Mouse (Mus musculus): ENCODE measurements around the gene Rprml. TPM values are rescaled to one million over a fixed set of nuclear protein-coding genes. Genes with fewer than 3 reads are reported as not detected.

Gene Rprml
- total RNA-seq (2014; rRNA removed): 10.6 and 11.8 TPM in 2 replicates
- 4.1 and 5.5 TPM in 2 replicates for polyA plus RNA-seq (2015; fragmentation: Nextera tagmentation; extraction: Ambion mirVana)

- Histone ChIP-seq H3K9ac (replicated peaks; ENCODE audit: low read length, poor library complexity, severe bottlenecking) (peak within 1 kb of the TSS; percentile 46), H3K4me1 (ENCODE audit: insufficient read depth, low read length) (no peaks in the 10 kb centered on the region), H3K4me3 (ENCODE audit: low read depth, low read length) (peak within 1 kb of the TSS; percentile 44), H3K27ac (ENCODE audit: low read depth, low read length) (no peak within 1 kb of the TSS), H3K4me2 (ENCODE audit: low read depth, low read length, poor library complexity, severe bottlenecking) (peak within 1 kb of the TSS; percentile 79), H3K27me3 (ENCODE audit: insufficient read depth, low read length) (peaks cover 60% of the 10 kb centered on the region), H3K36me3 (ENCODE audit: insufficient read depth, low read length) (no peaks in the 10 kb centered on the region), H3K9me3 (ENCODE audit: low read length) (no peaks in the 10 kb centered on the region)
- TF ChIP-seq CTCF (IDR thresholded peaks at IDR 0.05): no peak
- 1% methylated on average over 67 of the region's 71 CpGs for WGBS
- DNase-seq (ENCODE audit: low spot score): peak; percentile 10
- no peak for ATAC-seq (ENCODE audit: low FRiP score)
Measured at GRCm38 (mm10) chr11:103649301-103649982, at the start of gene Rprml. Rprml (plus strand) TSS chr11:103649570.

- H3K4me3 ChIP-seq (ENCODE audit: low read depth, low read length): no peak overlapping the region
- H3K27me3 ChIP-seq (ENCODE audit: insufficient read depth, low read length): no peaks in the 10 kb centered on the region
- no peak for TF ChIP-seq CTCF (IDR thresholded peaks at IDR 0.05)
- no peak overlapping the region for H3K4me2 ChIP-seq (ENCODE audit: low read depth, low read length, poor library complexity, severe bottlenecking)
- ATAC-seq (ENCODE audit: low FRiP score): no peak
- no peak overlapping the region for H3K27ac ChIP-seq (ENCODE audit: low read depth, low read length)
- no peak for DNase-seq (ENCODE audit: low spot score)
- no peak overlapping the region for H3K9ac ChIP-seq (replicated peaks; ENCODE audit: low read length, poor library complexity, severe bottlenecking)
- H3K36me3 ChIP-seq (ENCODE audit: insufficient read depth, low read length): no peaks in the 10 kb centered on the region
- H3K4me1 ChIP-seq (ENCODE audit: insufficient read depth, low read length): no peaks in the 10 kb centered on the region
- 69% methylated on average over 5 of the region's 5 CpGs for WGBS
- no peaks in the 10 kb centered on the region for H3K9me3 ChIP-seq (ENCODE audit: low read length)
Measured at GRCm38 (mm10) chr11:103606611-103607010, 42.8 kb upstream of the Rprml start.

- WGBS: 95% methylated on average over 2 of the region's 2 CpGs
- ATAC-seq (ENCODE audit: low FRiP score) (no peak), DNase-seq (ENCODE audit: low spot score) (no peak)
- TF ChIP-seq CTCF (IDR thresholded peaks at IDR 0.05): no peak
- no peak overlapping the region for H3K9ac ChIP-seq (replicated peaks; ENCODE audit: low read length, poor library complexity, severe bottlenecking)
- H3K27me3 ChIP-seq (ENCODE audit: insufficient read depth, low read length): no peaks in the 10 kb centered on the region
- H3K9me3 ChIP-seq (ENCODE audit: low read length): no peaks in the 10 kb centered on the region
- no peaks in the 10 kb centered on the region for H3K4me1 ChIP-seq (ENCODE audit: insufficient read depth, low read length)
- no peak overlapping the region for H3K4me2 ChIP-seq (ENCODE audit: low read depth, low read length, poor library complexity, severe bottlenecking)
- H3K36me3 ChIP-seq (ENCODE audit: insufficient read depth, low read length): no peaks in the 10 kb centered on the region
- no peak overlapping the region for H3K4me3 ChIP-seq (ENCODE audit: low read depth, low read length)
- H3K27ac ChIP-seq (ENCODE audit: low read depth, low read length): no peak overlapping the region
Measured at GRCm38 (mm10) chr11:103610772-103611171, 38.6 kb upstream of the Rprml start.

GRCm38 (mm10) chr11:103621040-103621439 is 28.3 kb upstream of the Rprml start, which contains the start of gene Gm884:
Gm884 (minus strand) TSS chr11:103621140.
- no peak within 1 kb of the TSS for H3K4me3 ChIP-seq (ENCODE audit: low read depth, low read length)
- H3K4me1 ChIP-seq (ENCODE audit: insufficient read depth, low read length): no peaks in the 10 kb centered on the region
- no peak for ATAC-seq (ENCODE audit: low FRiP score)
- no peak within 1 kb of the TSS for H3K27ac ChIP-seq (ENCODE audit: low read depth, low read length)
- H3K9ac ChIP-seq (replicated peaks; ENCODE audit: low read length, poor library complexity, severe bottlenecking): no peak within 1 kb of the TSS
- H3K27me3 ChIP-seq (ENCODE audit: insufficient read depth, low read length): no peaks in the 10 kb centered on the region
- no peak for TF ChIP-seq CTCF (IDR thresholded peaks at IDR 0.05)
- H3K36me3 ChIP-seq (ENCODE audit: insufficient read depth, low read length): no peaks in the 10 kb centered on the region
- WGBS: 86% methylated on average over 9 of the region's 9 CpGs
- DNase-seq (ENCODE audit: low spot score): no peak
- no peak within 1 kb of the TSS for H3K4me2 ChIP-seq (ENCODE audit: low read depth, low read length, poor library complexity, severe bottlenecking)
- no peaks in the 10 kb centered on the region for H3K9me3 ChIP-seq (ENCODE audit: low read length)

GRCm38 (mm10) chr11:103627453-103627852 is 21.9 kb upstream of the Rprml start:
- no peak for TF ChIP-seq CTCF (IDR thresholded peaks at IDR 0.05)
- no peak overlapping the region for H3K4me3 ChIP-seq (ENCODE audit: low read depth, low read length)
- no peaks in the 10 kb centered on the region for H3K4me1 ChIP-seq (ENCODE audit: insufficient read depth, low read length)
- no peaks in the 10 kb centered on the region for H3K9me3 ChIP-seq (ENCODE audit: low read length)
- H3K9ac ChIP-seq (replicated peaks; ENCODE audit: low read length, poor library complexity, severe bottlenecking): no peak overlapping the region
- WGBS: 83% methylated on average over 23 of the region's 23 CpGs
- no peak overlapping the region for H3K4me2 ChIP-seq (ENCODE audit: low read depth, low read length, poor library complexity, severe bottlenecking)
- DNase-seq (ENCODE audit: low spot score) (no peak), ATAC-seq (ENCODE audit: low FRiP score) (no peak)
- H3K36me3 ChIP-seq (ENCODE audit: insufficient read depth, low read length): no peaks in the 10 kb centered on the region
- H3K27ac ChIP-seq (ENCODE audit: low read depth, low read length): no peak overlapping the region
- no peaks in the 10 kb centered on the region for H3K27me3 ChIP-seq (ENCODE audit: insufficient read depth, low read length)

- H3K4me2 ChIP-seq (ENCODE audit: low read depth, low read length, poor library complexity, severe bottlenecking): no peak overlapping the region
- DNase-seq (ENCODE audit: low spot score) (no peak), ATAC-seq (ENCODE audit: low FRiP score) (no peak)
- H3K9me3 ChIP-seq (ENCODE audit: low read length): no peaks in the 10 kb centered on the region
- WGBS: 88% methylated on average over 7 of the region's 7 CpGs
- no peaks in the 10 kb centered on the region for H3K4me1 ChIP-seq (ENCODE audit: insufficient read depth, low read length)
- H3K9ac ChIP-seq (replicated peaks; ENCODE audit: low read length, poor library complexity, severe bottlenecking): no peak overlapping the region
- no peak for TF ChIP-seq CTCF (IDR thresholded peaks at IDR 0.05)
- peaks cover 7% of the 10 kb centered on the region for H3K27me3 ChIP-seq (ENCODE audit: insufficient read depth, low read length)
- no peak overlapping the region for H3K27ac ChIP-seq (ENCODE audit: low read depth, low read length)
- H3K4me3 ChIP-seq (ENCODE audit: low read depth, low read length): no peak overlapping the region
- H3K36me3 ChIP-seq (ENCODE audit: insufficient read depth, low read length): no peaks in the 10 kb centered on the region
Measured at GRCm38 (mm10) chr11:103634806-103635205, 14.6 kb upstream of the Rprml start.
